Mouse (Mus musculus): ENCODE data around the gene Hnrnpl.

GRCm38 (mm10) chr7:28822556-28822955 lies 14.2 kb downstream of the Hnrnpl start:
- TF ChIP-seq USF1 (IDR thresholded peaks at IDR 0.05; ENCODE audit: low read depth, low read length) (no peak), POLR2A (IDR thresholded peaks at IDR 0.05; ENCODE audit: low read depth, low read length) (peak; percentile 46; the same call in 1 of the 2 replicates), CTCF (conservative IDR thresholded peaks at IDR 0.05 in 1 of 2, IDR thresholded peaks at IDR 0.05 in 1 of 2; ENCODE audit: low read depth in 2 of 2, low read length in 2 of 2) (no peak), RAD21 (IDR thresholded peaks at IDR 0.05; ENCODE audit: low read depth, low read length) (no peak), EP300 (IDR thresholded peaks at IDR 0.05; ENCODE audit: low read length) (no peak), NELFE (IDR thresholded peaks at IDR 0.05; ENCODE audit: low read depth, low read length) (no peak), ZNF384 (IDR thresholded peaks at IDR 0.05; ENCODE audit: low read depth, low read length) (no peak), MAZ (IDR thresholded peaks at IDR 0.05; ENCODE audit: low read depth, low read length) (no peak), SIN3A (IDR thresholded peaks at IDR 0.05; ENCODE audit: low read length) (no peak), HCFC1 (IDR thresholded peaks at IDR 0.05; ENCODE audit: low read depth, low read length) (no peak), ETS1 (conservative IDR thresholded peaks at IDR 0.05; ENCODE audit: low read depth, low read length) (no peak), BHLHE40 (IDR thresholded peaks at IDR 0.05; ENCODE audit: low read depth, low read length) (no peak), NRF1 (IDR thresholded peaks at IDR 0.05; ENCODE audit: low read depth, low read length) (no peak), ZKSCAN1 (IDR thresholded peaks at IDR 0.05; ENCODE audit: borderline replicate concordance, low read depth, low read length) (no peak)

All from CH12.LX (cell line).